Mouse (Mus musculus): ENCODE measurements around the gene Osm.

DNA sequence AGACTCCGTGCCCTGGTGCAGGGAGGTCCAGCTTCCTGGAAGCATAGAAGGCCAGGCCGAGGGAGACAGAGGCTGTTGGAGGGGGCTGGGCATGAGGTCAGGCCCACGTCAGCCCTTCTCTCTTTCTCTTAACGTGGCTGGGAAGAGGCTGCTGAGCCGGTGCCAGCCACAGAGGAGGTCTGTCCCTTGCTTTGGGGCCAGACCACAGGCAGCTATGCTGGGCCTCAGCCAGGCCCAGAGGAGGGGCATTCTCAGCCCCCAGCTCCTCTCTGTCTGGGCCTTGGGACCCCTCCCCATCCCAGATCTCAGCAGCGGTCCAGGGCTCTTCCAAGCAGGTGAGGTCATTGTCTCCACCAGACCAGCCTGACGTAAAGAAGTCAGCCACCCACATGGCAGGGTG lies 43.7 kb downstream of the Osm start:
- no peak for TF ChIP-seq CTCF (IDR thresholded peaks at IDR 0.05; ENCODE audit: low read depth)
- TF ChIP-seq EP300 (IDR thresholded peaks at IDR 0.05; ENCODE audit: low read depth) = no peak
